Mouse (Mus musculus) heart, embryonic 12.5 days (tissue): ENCODE measurements at regions not wholly inside any gene's neighbourhood (a gene's known extent, or its start where the extent isn't known, plus 50 kb on each side); places are given as distances from the start of the nearest gene placed in this dataset.
A peak's percentile ranks its signal among the peaks of the same experiment; 100 is the strongest.
"Not testable (repeated sequence)": the region's sequence is repeated elsewhere in the genome, so short reads cannot be mapped to it uniquely, and the experiment has no call there.

Source experiments
- ATAC-seq: fragments of 200-750 bp; cut with Nextera tagmentation; 2 replicates; pipeline ENCODE4 v1.8.0; 2017; ENCODE audit warnings: moderate TSS enrichment, moderate library complexity; ENCODE audit not compliant: insufficient number of reproducible peaks, low FRiP score
- H3K27ac ChIP-seq: fragments of 300-500 bp; sonication (generic); 2 replicates; pipeline ENCODE4 v1.5.1; 2016; ENCODE audit warnings: mild to moderate bottlenecking, moderate library complexity; ENCODE audit not compliant: poor library complexity, severe bottlenecking
- H3K27me3 ChIP-seq: fragments of 300-500 bp; sonication (generic); replicated peaks from 2 replicates; pipeline ENCODE4 v1.6.1; 2016; ENCODE audit warnings: mild to moderate bottlenecking, moderate library complexity
- H3K36me3 ChIP-seq: fragments of 300-500 bp; sonication (generic); 2 replicates; pipeline ENCODE4 v1.6.1; 2016; ENCODE audit warnings: mild to moderate bottlenecking, moderate library complexity
- H3K4me1 ChIP-seq: fragments of 300-500 bp; sonication (generic); replicated peaks from 2 replicates; pipeline ENCODE4 v1.6.1; 2016; ENCODE audit warnings: mild to moderate bottlenecking
- H3K4me2 ChIP-seq: fragments of 300-500 bp; sonication (generic); 2 replicates; pipeline ENCODE4 v1.6.1; 2016; ENCODE audit warnings: mild to moderate bottlenecking, moderate library complexity
- H3K4me3 ChIP-seq: fragments of 300-500 bp; sonication (generic); 2 replicates; pipeline ENCODE4 v1.5.1; 2016; ENCODE audit warnings: mild to moderate bottlenecking
- H3K9ac ChIP-seq: fragments of 300-500 bp; sonication (generic); 2 replicates; pipeline ENCODE4 v1.6.1; 2016; ENCODE audit warnings: mild to moderate bottlenecking, moderate library complexity
- H3K9me3 ChIP-seq: fragments of 300-500 bp; sonication (generic); replicated peaks from 2 replicates; pipeline ENCODE4 v1.6.1; 2016; ENCODE audit warnings: mild to moderate bottlenecking, moderate library complexity
- WGBS: fragments of 180-500 bp; shearing (Covaris S2); methylation state at CpG from one replicate; pipeline ENCODE4 v1.1.7; 2016; 5-methylcytosine and 5-hydroxymethylcytosine counted together

DNA sequence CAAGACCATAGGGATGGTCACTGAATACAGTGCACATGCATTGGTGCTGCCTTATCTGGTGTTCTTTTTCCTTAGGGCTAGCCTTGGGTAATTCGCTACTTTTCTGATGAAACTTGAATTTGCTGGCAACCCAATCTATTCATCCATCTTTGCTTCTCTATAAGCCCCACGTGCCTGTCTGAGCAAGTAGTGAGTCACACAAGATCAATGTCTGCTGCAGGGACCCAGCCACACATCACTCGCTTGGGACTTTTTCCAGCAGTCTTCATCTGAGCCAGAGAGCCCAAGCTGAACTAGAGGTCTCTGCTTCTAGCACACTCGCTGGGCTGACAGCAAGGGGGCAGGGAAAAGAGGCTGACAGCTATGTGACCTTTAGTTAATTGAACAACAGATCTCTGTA is 464.3 kb upstream of the Nmur2 start:
- no peaks in the 10 kb centered on the region for H3K27me3 ChIP-seq
- H3K4me2 ChIP-seq, result no peak overlapping the region
- no peaks in the 10 kb centered on the region for H3K9me3 ChIP-seq
- no peak overlapping the region for H3K9ac ChIP-seq
- 57% methylated on average over 4 of the region's 4 CpGs for WGBS
- no peaks in the 10 kb centered on the region for H3K36me3 ChIP-seq
- no peak overlapping the region for H3K27ac ChIP-seq
- H3K4me3 ChIP-seq, result no peak overlapping the region
- no peak for ATAC-seq
- no peaks in the 10 kb centered on the region for H3K4me1 ChIP-seq

DNA sequence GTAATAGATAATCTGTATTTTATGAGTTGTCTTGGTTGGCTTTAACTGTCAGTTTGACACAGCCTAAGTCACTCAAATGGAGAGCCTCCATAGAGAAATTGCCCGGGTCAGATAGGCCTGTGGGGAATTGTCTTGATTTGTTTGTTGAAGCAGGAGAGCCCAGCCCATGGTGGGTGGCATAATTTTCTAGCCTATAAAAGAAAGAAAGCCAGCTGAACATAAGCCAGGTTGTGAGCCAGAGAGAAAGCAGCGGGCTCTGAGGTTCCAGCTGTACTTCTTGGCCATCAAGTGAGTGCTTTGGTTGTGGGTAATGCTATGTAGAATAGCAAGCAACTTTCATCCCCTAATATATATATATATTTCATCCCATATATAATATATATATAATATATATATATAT is 474.1 kb upstream of the Nmur2 start:
- 75% methylated on average over 2 of the region's 2 CpGs for WGBS
- Histone ChIP-seq H3K36me3 (no peaks in the 10 kb centered on the region), H3K27ac (no peak overlapping the region), H3K9ac (no peak overlapping the region), H3K4me3 (no peak overlapping the region), H3K27me3 (no peaks in the 10 kb centered on the region), H3K9me3 (no peaks in the 10 kb centered on the region), H3K4me1 (no peaks in the 10 kb centered on the region), H3K4me2 (no peak overlapping the region)
- no peak for ATAC-seq

DNA sequence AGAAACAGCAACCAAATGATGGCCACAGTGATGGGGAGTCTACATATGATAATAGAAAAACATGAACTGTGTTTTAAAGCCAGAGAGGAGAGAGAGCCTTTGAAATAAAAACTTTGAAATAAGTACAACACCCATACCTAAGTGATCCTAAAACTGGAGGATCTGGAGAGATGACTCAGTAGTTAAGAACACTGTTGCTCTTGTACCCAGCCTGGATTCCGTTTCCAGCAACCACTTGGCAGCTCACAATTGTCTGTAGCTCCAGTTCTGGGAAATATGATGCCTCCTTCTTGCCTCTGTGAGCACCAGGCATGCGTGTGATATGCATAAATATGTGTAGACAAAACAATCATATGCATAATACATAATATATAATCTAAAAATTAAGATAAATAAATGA is 477.7 kb upstream of the Nmur2 start:
- Histone ChIP-seq H3K9me3 (no peaks in the 10 kb centered on the region), H3K27ac (no peak overlapping the region), H3K4me1 (no peaks in the 10 kb centered on the region), H3K36me3 (no peaks in the 10 kb centered on the region), H3K9ac (no peak overlapping the region), H3K27me3 (no peaks in the 10 kb centered on the region), H3K4me3 (no peak overlapping the region), H3K4me2 (no peak overlapping the region)
- WGBS, result 63% methylated on average over 2 of the region's 2 CpGs
- ATAC-seq, result no peak

DNA sequence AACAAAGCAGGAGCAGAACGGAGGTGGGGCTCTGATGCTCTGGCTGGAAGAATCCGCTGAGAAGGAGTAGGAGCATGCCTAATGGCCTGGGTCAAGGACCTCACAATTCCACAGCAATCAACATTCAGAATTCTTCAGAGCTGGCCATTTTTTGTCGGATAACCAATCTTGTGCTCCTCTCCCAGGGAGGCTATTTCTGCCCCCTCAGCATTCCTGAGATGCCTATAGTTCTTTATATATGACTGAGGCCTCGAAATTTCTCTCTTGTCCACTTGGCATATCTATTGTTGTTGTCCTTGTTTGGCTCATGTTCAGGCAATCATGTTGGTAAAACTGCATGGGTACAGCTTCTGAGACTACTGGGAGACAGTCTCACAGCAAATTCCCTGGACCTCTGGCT is 460.5 kb upstream of the Gria1 start:
- no peak overlapping the region for H3K4me3 ChIP-seq
- WGBS, result 23% methylated on average over 4 of the region's 4 CpGs
- no peaks in the 10 kb centered on the region for H3K27me3 ChIP-seq
- peaks cover 12% of the 10 kb centered on the region for H3K4me1 ChIP-seq
- H3K4me2 ChIP-seq, result no peak overlapping the region
- H3K27ac ChIP-seq, result peak overlapping the region; percentile 47; the same call in 1 of the 2 replicates
- no peaks in the 10 kb centered on the region for H3K9me3 ChIP-seq
- ATAC-seq, result no peak
- H3K9ac ChIP-seq, result no peak overlapping the region
- H3K36me3 ChIP-seq, result no peaks in the 10 kb centered on the region

DNA sequence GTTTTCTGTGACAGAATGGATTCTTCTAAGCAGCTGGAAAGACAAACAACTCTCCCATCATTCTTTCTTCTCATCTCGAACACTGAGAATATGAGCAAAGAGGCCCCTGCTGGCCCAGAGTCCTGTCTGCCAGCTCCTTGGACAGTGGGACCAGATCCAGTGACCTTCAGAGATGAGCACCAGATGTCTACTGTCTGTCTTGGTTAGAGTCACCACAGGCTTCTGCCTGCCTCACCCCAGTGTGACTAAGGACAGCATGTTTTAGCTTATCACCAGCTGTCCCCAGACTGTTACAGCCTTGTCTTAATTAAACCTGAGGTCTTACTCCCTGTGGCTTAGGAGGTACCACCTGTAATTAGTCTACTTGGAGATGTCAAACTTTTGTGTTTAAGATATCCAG is 454.9 kb upstream of the Gria1 start:
- ATAC-seq, result no peak
- H3K27me3 ChIP-seq, result no peaks in the 10 kb centered on the region
- H3K36me3 ChIP-seq, result no peaks in the 10 kb centered on the region
- WGBS, result 63% methylated on average over 1 of the region's 1 CpGs
- peaks cover 4% of the 10 kb centered on the region; the same call in 1 of the 2 replicates for H3K4me1 ChIP-seq
- no peak overlapping the region for H3K4me3 ChIP-seq
- no peak overlapping the region for H3K4me2 ChIP-seq
- no peak overlapping the region for H3K9ac ChIP-seq
- no peaks in the 10 kb centered on the region for H3K9me3 ChIP-seq
- no peak overlapping the region for H3K27ac ChIP-seq

DNA sequence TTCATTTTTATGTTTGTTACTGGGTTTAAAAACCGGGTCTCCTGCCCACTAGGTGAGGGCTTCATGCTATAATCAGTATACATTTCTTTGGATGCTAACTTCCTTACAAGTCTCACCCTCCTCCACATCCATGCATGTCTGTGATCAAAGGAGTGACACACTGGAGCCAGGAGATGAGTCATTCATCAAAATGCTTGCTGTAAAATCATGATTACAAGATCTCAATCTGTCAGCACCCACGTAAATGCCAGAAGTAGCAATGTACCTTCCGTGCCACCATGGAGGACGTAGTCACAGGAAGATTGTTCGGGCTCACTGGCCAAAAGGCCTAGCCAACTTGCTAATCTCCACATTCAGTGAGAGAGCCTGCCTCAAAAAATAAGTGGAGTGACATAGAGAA is 431.2 kb upstream of the Gria1 start:
- Histone ChIP-seq H3K27me3 (no peaks in the 10 kb centered on the region), H3K4me3 (no peak overlapping the region), H3K9ac (no peak overlapping the region), H3K36me3 (no peaks in the 10 kb centered on the region), H3K4me2 (no peak overlapping the region), H3K27ac (no peak overlapping the region), H3K4me1 (0 out of 2 replicates have a peak, but pooled peaks cover 10% of the 10 kb centered on the region), H3K9me3 (no peaks in the 10 kb centered on the region)
- no peak for ATAC-seq
- WGBS, result 73% methylated on average over 5 of the region's 5 CpGs

DNA sequence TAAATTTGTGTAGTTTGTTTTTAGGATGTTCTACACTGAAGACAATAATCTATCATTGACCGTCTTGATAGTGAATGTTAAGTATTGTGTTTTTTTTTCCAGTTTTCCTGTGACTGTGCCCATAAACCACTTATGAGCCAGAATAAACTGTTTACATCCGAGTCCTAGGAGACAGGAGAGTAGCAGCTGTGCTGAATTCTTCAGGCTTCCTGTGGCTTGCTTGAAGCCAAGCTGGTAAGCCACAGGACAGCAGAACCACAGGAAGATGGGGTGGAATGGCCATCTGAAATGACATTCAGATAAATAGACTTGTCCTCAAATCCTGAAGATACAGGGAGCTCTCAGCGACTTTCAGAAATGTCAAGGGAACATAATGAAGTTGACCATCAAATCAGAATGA is 428.1 kb upstream of the Gria1 start:
- no peaks in the 10 kb centered on the region for H3K27me3 ChIP-seq
- H3K27ac ChIP-seq, result no peak overlapping the region
- H3K9ac ChIP-seq, result no peak overlapping the region
- ATAC-seq, result no peak
- H3K9me3 ChIP-seq, result no peaks in the 10 kb centered on the region
- no peak overlapping the region for H3K4me2 ChIP-seq
- 66% methylated on average over 3 of the region's 3 CpGs for WGBS
- H3K36me3 ChIP-seq, result no peaks in the 10 kb centered on the region
- H3K4me1 ChIP-seq, result 0 out of 2 replicates have a peak, but pooled peaks cover 10% of the 10 kb centered on the region
- no peak overlapping the region for H3K4me3 ChIP-seq

DNA sequence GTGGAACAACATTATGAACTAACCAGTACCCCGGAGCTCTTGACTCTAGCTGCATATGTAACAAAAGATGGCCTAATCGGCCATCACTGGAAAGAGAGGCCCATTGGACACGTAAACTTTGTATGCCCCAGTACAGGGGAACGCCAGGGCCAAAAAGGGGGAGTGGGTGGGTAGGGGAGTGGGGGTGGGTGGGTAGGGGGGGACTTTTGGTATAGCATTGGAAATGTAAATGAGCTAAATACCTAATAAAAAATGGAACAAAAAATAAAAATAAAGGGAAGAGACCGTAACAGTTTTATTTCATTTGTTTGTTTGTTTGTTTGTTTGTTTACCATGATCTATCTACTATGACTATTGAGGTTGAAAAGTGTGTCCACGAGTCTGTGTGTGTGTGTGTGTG is 417.8 kb upstream of the Gria1 start:
- 79% methylated on average over 3 of the region's 6 CpGs for WGBS
- not testable (repeated sequence) for H3K27ac ChIP-seq, H3K36me3 ChIP-seq, H3K27me3 ChIP-seq, H3K9ac ChIP-seq, H3K4me3 ChIP-seq, ATAC-seq, H3K4me2 ChIP-seq, H3K9me3 ChIP-seq, H3K4me1 ChIP-seq

DNA sequence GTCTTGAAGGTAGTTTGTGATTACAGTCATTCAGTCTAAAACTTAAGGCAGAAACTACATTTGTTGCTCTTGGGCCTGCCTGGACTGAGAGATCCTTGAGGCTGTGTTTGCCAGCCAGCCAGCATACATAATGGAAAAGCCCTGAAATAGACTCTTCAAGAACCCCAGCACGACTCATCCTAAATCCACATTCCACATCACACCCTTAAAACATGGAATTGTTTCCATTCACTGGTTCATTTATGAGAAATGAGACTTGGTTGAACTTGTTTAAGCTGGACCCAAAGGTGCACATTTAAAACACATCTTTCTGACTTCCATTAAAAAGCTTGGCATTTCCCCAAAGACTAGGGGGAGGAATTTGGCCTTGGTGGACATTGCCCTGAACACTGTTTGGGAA is 407.4 kb upstream of the Gria1 start:
- 79% methylated on average over 1 of the region's 1 CpGs for WGBS
- H3K4me1 ChIP-seq, result no peaks in the 10 kb centered on the region
- H3K9ac ChIP-seq, result no peak overlapping the region
- ATAC-seq, result no peak
- H3K4me2 ChIP-seq, result no peak overlapping the region
- H3K27me3 ChIP-seq, result no peaks in the 10 kb centered on the region
- no peaks in the 10 kb centered on the region for H3K9me3 ChIP-seq
- H3K27ac ChIP-seq, result no peak overlapping the region
- H3K36me3 ChIP-seq, result no peaks in the 10 kb centered on the region
- no peak overlapping the region for H3K4me3 ChIP-seq

DNA sequence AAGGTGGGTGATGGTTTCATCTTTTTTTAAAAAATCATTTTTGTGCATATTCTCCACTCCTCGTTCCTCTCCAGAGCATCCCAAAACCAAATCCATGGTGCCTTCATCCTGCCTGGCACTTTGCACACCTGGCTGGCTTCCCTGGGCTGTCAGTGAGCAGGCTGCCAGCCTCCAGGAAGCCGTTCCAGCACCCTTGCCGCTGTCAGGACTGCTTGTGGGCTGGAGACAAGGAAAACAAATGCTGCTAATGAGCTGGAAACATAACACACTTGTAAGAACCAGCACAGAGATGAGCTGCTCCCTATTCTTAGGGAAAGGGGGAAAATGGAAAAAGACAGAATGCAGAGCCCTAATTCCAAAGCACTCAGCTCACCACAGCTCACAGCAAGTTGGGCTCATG is 383.5 kb upstream of the Gria1 start:
- ATAC-seq, result no peak
- H3K4me2 ChIP-seq, result no peak overlapping the region

DNA sequence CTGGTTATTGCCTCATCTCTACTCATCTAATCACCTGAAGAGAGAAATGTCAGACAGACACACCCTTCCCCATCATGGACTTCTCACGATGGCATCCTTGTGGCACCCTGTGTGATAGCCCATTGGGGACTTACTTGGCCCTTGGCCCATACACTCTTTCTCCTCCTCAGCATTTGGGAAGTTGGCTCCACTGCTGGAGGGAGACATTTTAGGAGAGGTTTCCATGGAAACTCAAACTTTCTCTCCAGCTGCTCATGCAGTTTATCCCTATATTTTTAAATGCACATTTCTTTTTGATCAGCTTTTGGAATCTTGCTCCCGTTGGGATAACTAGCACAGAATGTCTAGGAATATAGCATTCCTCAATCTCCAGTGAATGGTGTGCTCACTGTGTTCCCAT is 377.7 kb upstream of the Gria1 start:
- H3K27ac ChIP-seq, result no peak overlapping the region
- H3K4me3 ChIP-seq, result no peak overlapping the region
- no peaks in the 10 kb centered on the region for H3K4me1 ChIP-seq
- H3K27me3 ChIP-seq, result no peaks in the 10 kb centered on the region
- no peak overlapping the region for H3K9ac ChIP-seq
- no peak overlapping the region for H3K4me2 ChIP-seq
- no peaks in the 10 kb centered on the region for H3K36me3 ChIP-seq
- WGBS, result 77% methylated on average over 2 of the region's 2 CpGs
- no peaks in the 10 kb centered on the region for H3K9me3 ChIP-seq
- ATAC-seq, result no peak

More for the DNA sequence above, 383.5 kb upstream of the Gria1 start:
- Histone ChIP-seq H3K9ac (no peak overlapping the region), H3K4me3 (no peak overlapping the region), H3K27ac (no peak overlapping the region), H3K36me3 (no peaks in the 10 kb centered on the region), H3K9me3 (no peaks in the 10 kb centered on the region), H3K4me1 (peaks cover 4% of the 10 kb centered on the region; the same call in 1 of the 2 replicates), H3K27me3 (no peaks in the 10 kb centered on the region)
- 47% methylated on average over 3 of the region's 3 CpGs for WGBS

DNA sequence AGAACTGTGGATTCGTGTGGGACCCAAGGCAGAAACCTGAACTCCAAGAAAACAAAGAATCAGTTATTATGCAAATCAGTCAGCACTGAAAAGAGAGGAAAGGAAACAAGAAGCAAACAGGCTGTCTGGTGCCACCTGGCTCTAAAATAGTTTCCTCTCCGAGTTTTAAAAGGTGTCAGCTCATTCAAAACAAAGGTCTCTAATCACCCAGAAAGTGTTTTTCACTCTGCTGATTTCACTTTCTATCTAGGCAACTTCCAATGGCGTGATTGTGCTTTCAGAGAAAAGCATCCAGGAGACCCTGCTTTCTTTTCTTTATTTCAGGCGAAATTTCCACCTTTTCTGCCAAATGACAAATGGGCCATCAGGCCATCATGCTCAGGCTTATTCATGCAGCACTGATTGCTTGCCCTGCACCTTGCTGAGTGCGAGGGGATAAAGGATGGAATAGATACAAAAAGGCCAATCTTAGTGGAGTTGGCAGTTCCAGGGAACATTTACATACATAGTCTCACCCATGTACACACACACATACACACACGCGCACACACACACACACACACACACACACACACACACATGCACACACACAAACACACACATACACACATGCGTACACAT is 374.5 kb upstream of the Gria1 start:
- WGBS, result 68% methylated on average over 8 of the region's 8 CpGs
- Histone ChIP-seq H3K4me2 (no peak overlapping the region), H3K36me3 (no peaks in the 10 kb centered on the region), H3K9me3 (no peaks in the 10 kb centered on the region), H3K4me3 (no peak overlapping the region), H3K27ac (no peak overlapping the region), H3K9ac (no peak overlapping the region), H3K4me1 (no peaks in the 10 kb centered on the region), H3K27me3 (no peaks in the 10 kb centered on the region)
- no peak for ATAC-seq
